ENCODE assay signal across 7 mouse cellular contexts in the genomic region with DNA sequence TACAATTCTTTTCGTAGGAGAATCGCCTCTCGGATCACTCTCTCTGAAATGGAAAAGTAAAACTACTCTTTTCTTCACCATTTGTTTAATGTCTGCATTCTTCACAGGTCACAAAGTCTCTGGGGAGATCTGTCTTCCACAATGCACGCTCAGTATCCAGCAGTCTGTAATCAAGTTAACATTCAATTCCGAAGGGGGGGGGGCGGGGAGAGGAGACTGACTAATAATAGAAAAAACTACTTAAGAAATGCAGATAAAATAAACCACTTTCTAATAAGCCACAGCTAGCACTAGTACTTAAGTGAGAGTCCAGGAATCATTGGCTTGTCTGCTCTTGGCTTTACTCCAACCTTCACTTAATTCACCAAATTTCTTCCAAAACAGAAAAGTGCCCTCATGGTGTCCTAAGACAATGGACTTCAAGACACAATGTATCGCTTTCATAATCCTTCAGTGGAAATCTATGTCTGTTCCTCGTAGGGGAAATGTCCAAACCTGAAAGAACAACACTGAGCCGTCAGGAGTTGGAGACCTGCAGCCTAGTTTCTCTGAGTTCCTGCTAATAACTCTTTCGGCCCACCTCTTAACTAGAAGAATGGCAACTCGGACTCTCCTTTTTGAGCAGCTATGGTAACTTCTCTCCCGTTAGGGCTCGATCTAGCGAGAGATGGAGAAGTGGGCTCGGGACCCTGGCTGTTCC. TPM values are rescaled to one million over a fixed set of nuclear protein-coding genes. Genes with fewer than 3 reads are reported as not detected.
DNase-seq lines count a peak whose midpoint lies in the region; ATAC-seq and TF ChIP-seq lines count a peak whose summit lies in the region.

No protein-coding gene starts in this region.

- no peaks in the 10 kb centered on the region for H3K27me3 ChIP-seq in lung, postnatal 0 days (replicated peaks; ENCODE audit: insufficient read depth, low read length)
- no peaks in the 10 kb centered on the region for H3K27me3 ChIP-seq in embryonic facial prominence, embryonic 12.5 days
- H3K27me3 ChIP-seq in intestine, embryonic 15.5 days (replicated peaks): no peaks in the 10 kb centered on the region
- H3K27me3 ChIP-seq in neural tube, embryonic 13.5 days: no peaks in the 10 kb centered on the region

- DNase-seq in lung, postnatal 0 days (ENCODE audit: low spot score): peak; percentile 46
- no peak for DNase-seq in lung, postnatal 4 days
- DNase-seq in layer of hippocampus, adult 9-11 months: no peak
- no peak for DNase-seq in MN1 (ENCODE audit: low spot score)

- peak overlapping the region; percentile 96 for H3K27ac ChIP-seq in lung, postnatal 0 days (ENCODE audit: low read length)
- peak overlapping the region; percentile 97 for H3K27ac ChIP-seq in embryonic facial prominence, embryonic 12.5 days
- peak overlapping the region; percentile 96 for H3K27ac ChIP-seq in intestine, embryonic 15.5 days
- peak overlapping the region; percentile 97 for H3K27ac ChIP-seq in neural tube, embryonic 13.5 days (replicated peaks)

- no peaks in the 10 kb centered on the region for H3K36me3 ChIP-seq in lung, postnatal 0 days (ENCODE audit: insufficient read depth, low read length)
- 0 out of 2 replicates have a peak, but pooled peaks cover 4% of the 10 kb centered on the region for H3K36me3 ChIP-seq in embryonic facial prominence, embryonic 12.5 days
- no peaks in the 10 kb centered on the region for H3K36me3 ChIP-seq in intestine, embryonic 15.5 days
- H3K36me3 ChIP-seq in neural tube, embryonic 13.5 days: peaks cover 8% of the 10 kb centered on the region

- no peak for ATAC-seq in lung, postnatal 0 days
- no peak for ATAC-seq in embryonic facial prominence, embryonic 12.5 days (ENCODE audit: insufficient number of reproducible peaks, insufficient read depth, low FRiP score, low TSS enrichment)
- no peak; the same call in none of the 2 replicates for ATAC-seq in intestine, embryonic 15.5 days
- peak; percentile 2; the same call in 1 of the 2 replicates for ATAC-seq in neural tube, embryonic 13.5 days (ENCODE audit: low read depth)

- TF ChIP-seq EP300 in lung, postnatal 0 days (IDR thresholded peaks at IDR 0.05): no peak

- no peak for TF ChIP-seq CTCF in lung, postnatal 0 days (IDR thresholded peaks at IDR 0.05)

- H3K4me1 ChIP-seq in lung, postnatal 0 days (ENCODE audit: insufficient read depth, low read depth, low read length): peaks cover 4% of the 10 kb centered on the region; the same call in 1 of the 2 replicates
- H3K4me1 ChIP-seq in embryonic facial prominence, embryonic 12.5 days: peaks cover 8% of the 10 kb centered on the region
- peaks cover 7% of the 10 kb centered on the region for H3K4me1 ChIP-seq in intestine, embryonic 15.5 days (replicated peaks)
- peaks cover 29% of the 10 kb centered on the region for H3K4me1 ChIP-seq in neural tube, embryonic 13.5 days (replicated peaks)

- 11% methylated on average over 15 of the region's 15 CpGs for WGBS in lung, postnatal 0 days
- WGBS in embryonic facial prominence, embryonic 12.5 days: 10% methylated on average over 15 of the region's 15 CpGs
- 10% methylated on average over 15 of the region's 15 CpGs for WGBS in intestine, embryonic 15.5 days
- 13% methylated on average over 15 of the region's 15 CpGs for WGBS in neural tube, embryonic 13.5 days

- H3K9ac ChIP-seq in lung, postnatal 0 days (replicated peaks; ENCODE audit: low read depth): peak overlapping the region; percentile 95
- H3K9ac ChIP-seq in embryonic facial prominence, embryonic 12.5 days: peak overlapping the region; percentile 80
- peak overlapping the region; percentile 82 for H3K9ac ChIP-seq in intestine, embryonic 15.5 days
- peak overlapping the region; percentile 91 for H3K9ac ChIP-seq in neural tube, embryonic 13.5 days

- peak overlapping the region; percentile 68 for H3K4me2 ChIP-seq in lung, postnatal 0 days (replicated peaks; ENCODE audit: low read depth, low read length)
- H3K4me2 ChIP-seq in embryonic facial prominence, embryonic 12.5 days (replicated peaks): peak overlapping the region; percentile 58
- H3K4me2 ChIP-seq in intestine, embryonic 15.5 days (replicated peaks): peak overlapping the region; percentile 81
- peak overlapping the region; percentile 63 for H3K4me2 ChIP-seq in neural tube, embryonic 13.5 days

- no peaks in the 10 kb centered on the region for H3K9me3 ChIP-seq in lung, postnatal 0 days (ENCODE audit: low read length)
- H3K9me3 ChIP-seq in embryonic facial prominence, embryonic 12.5 days: no peaks in the 10 kb centered on the region
- no peaks in the 10 kb centered on the region for H3K9me3 ChIP-seq in intestine, embryonic 15.5 days
- no peaks in the 10 kb centered on the region for H3K9me3 ChIP-seq in neural tube, embryonic 13.5 days

- H3K4me3 ChIP-seq in lung, postnatal 0 days (ENCODE audit: low read depth, low read length): peak overlapping the region; percentile 92
- H3K4me3 ChIP-seq in embryonic facial prominence, embryonic 12.5 days: peak overlapping the region; percentile 75
- peak overlapping the region; percentile 83 for H3K4me3 ChIP-seq in intestine, embryonic 15.5 days (replicated peaks)
- peak overlapping the region; percentile 86 for H3K4me3 ChIP-seq in neural tube, embryonic 13.5 days

RNA-seq across cellular contexts. Expression of a gene that starts 0.8 kb away (rescaled TPM):
- 29.4 and 36.7 TPM in 2 replicates for polyA plus RNA-seq in lung, postnatal 0 days (2015; fragmentation: Nextera tagmentation; extraction: Ambion mirVana)
- polyA plus RNA-seq in embryonic facial prominence, embryonic 12.5 days (2016; fragmentation: Nextera tagmentation; extraction: Ambion mirVana): 42.3 and 45.4 TPM in 2 replicates
- polyA plus RNA-seq in intestine, embryonic 15.5 days (2015; fragmentation: Nextera tagmentation; extraction: Ambion mirVana): 31.6 and 34.2 TPM in 2 replicates
- polyA plus RNA-seq in neural tube, embryonic 13.5 days (2015; fragmentation: Nextera tagmentation; extraction: Ambion mirVana): 23.8 and 27.4 TPM in 2 replicates
